Mouse (Mus musculus): ENCODE data around the gene Kif20b.

The Kif20b gene

DNA sequence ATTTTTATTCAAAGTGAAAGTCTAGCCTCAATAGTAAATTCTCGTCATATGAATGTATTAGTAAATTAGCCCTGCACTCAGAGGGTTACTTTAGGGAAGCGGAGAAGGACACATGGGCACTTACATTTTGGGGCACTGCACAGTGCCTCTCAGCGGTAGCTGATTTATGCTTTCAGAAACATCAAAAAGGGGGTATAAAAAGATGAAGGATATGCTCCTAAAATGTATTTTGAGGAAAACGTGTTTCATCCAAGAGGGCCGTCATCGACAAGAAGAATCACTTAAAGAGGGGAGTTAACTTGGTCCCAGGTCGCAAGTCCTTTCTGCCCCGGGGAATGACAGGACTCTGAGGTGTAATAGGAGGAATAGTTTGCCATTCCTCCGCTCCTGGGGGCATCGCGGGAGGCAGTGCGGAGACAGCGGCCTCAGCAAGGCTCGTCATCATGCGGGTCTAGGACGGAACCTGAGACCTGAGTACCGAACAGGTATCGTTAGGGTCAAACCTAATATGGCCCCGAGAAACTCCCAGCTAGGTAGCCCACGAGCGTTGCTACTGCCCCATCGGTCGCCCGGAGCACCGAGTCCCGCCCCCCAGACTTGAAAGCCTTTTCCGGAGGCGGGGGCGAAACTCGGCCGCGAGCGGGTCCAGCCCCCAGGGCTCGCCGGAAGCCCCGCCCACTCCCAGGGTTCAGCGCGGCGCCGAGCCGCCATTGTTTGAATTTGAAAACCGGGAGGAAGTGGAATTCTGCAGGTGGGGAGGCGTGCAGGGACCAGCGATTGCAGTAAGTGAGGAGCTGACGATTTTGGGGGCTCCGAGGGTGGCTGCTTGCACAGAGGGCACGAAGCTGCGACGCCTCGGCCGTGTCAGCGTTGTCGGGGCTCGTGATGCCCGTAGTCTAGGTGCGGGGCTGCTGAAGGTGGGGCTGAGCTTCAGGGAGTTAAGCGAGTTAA lies at the start of gene Kif20b:
Kif20b (plus strand) TSS at position 710 of the 951 bp plus-strand sequence.
- peak; percentile 93 for DNase-seq (ENCODE audit: low spot score)

DNA sequence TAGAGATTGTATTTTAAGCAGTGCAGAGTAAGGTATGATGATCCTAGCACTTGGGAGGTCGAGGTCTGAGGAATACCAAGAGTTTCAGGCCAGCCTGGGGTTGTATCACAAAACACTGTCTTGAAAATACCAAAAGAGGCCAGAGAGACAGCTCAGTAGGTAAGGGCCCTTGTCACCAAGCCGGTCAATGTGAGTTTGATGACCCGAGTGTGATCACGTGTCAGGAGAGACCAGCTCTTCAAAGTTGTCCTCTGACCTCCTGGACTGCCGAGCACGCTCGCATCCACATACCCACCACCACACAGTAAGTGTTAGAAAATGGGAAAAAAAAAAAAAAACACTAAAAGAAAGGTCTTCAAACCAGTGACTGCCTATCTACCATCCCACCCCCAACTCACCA lies 45.5 kb upstream of the Kif20b start:
- no peak for DNase-seq (ENCODE audit: low spot score)

DNA sequence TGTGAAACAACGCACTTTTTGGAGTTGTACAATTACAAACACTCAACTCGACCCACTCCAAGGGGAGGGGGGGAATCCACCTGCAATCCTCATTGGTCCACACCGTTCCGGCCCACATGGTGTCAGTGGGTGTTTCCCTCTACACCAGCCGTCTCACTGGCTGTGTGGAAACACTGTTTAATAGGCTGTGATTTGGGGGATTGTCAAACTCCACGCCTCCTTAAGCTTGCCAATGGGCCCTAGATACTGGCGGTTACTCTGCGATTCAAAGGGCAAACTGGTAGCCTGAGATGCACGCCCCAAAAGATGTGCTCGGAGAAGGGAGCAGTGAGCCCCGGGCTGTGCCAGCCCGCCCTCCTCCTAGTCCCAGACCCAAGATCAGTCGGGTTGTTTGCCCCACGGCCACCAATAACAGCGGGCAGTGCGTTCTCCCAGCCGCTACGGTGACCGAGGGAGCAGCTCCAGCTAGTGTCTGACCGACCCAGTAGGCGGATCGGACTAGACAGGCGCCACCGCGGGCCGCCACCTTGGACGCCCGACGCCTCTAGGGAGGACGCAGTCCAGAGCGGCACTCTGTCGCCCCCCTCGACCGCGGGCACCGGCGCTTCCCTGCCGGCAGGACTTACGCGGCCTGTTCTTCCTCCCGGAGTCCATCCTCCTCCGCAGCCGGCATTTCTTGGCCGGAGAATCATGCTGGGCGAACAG lies 44.1 kb upstream of the Kif20b start:
- peak; percentile 88 for DNase-seq (ENCODE audit: low spot score)

DNA sequence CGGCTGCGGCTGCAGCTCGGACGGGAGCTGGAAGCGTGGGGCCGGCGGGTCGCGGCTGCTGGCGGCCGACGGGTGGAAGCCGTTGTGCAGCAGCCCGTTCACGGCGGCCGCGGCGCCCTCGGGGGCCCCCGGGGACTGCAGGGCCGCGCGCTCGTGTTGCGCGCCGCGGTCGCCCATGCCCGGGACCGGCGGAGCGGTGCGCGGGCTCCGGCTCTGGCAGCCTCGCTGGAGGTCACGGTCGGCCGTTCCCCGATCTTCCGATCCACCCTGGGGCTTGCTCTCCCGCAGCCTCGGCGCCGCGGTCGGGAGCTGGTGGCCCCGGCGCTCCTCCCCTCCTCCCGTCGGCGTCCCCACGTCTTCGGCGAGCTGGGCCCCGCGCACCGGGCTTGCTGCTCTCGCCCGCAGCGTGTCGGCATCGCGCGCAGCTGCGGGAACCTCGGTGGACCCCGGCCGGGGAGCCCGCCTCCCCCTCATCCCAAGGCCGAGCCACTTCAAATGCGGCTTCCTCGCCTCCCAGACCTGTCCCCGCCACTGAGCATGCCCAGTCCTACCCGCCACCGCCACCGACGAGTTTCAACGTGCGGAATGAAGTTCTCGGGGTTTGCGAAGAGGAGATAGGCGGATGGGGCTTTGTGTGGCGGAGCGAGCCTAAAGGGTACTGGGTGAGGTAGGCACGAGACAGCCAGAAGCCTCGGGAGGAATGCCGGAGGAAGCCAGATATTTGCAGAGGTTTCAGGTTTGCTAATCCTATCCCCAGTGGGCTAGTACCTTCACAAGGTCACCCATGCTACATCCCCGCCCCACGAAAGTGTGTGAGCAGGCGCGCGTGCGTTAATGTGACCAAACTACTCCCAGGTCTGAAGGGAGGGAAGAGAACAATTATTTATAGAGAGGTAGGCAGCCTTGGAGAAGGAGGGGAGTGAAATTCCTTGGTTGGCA lies 43.3 kb upstream of the Kif20b start, which contains the start of gene Pank1:
Pank1 (minus strand) TSS at position 853 of the 939 bp plus-strand sequence.
- DNase-seq (ENCODE audit: low spot score), result peak; percentile 73

DNA sequence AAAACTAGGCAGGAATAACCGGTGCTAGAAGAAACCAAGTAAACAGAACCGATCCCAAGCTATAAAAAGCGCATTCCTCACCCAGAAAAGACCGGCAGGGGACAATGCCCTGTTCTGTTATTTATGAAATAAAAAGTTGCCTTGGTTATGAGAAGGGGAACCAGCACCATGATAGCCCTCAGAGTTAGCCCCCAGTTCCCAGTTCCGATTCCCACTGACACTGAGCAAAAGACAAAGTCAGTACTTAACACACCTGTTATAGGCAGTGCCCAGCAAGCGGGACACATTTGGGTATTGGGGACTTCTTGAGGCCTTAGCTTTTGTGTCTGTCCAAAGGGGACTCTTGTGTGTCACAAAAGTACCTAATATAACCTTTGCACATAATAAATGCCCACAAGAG lies 42.5 kb upstream of the Kif20b start:
- DNase-seq (ENCODE audit: low spot score), result no peak

DNA sequence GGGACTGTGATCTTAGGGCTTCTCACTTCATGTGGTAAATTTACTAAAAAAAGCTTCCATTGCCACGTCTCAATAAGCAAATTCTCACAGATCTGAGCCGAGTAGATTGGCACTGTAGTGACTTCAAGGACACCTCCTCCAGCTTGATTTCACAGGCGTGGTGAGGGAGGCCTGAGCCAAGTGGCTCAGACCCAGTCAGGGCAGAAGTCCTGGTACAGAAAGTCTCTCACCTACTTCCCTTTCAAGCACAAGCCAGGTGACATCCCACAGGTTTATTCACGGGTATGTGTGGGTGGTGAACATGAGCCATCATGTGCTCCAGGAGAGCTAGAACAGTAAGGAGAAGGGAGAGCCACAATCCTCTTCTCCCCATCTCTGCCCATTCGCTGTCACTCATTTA lies 41.0 kb upstream of the Kif20b start:
- no peak for DNase-seq (ENCODE audit: low spot score)

DNA sequence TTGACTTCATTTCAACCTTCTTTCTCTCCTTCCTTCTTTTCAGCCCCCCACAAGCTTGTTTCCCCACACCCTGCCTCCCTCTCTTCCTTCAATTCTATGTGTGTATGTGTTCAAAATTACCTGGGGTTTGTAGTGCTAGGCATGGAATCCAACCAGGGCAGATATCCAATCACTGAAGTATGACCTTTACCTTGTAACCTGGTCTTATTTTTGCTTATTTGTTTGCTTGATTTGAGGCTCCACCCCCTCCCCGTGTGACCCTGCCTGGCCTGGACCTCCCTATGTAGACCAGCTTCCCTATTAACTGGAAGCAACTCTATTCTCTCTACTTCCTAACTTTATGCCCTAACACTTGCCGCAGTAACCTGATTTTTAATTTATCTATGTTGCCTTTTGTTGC lies 39.7 kb upstream of the Kif20b start:
- no peak for DNase-seq (ENCODE audit: low spot score)

DNA sequence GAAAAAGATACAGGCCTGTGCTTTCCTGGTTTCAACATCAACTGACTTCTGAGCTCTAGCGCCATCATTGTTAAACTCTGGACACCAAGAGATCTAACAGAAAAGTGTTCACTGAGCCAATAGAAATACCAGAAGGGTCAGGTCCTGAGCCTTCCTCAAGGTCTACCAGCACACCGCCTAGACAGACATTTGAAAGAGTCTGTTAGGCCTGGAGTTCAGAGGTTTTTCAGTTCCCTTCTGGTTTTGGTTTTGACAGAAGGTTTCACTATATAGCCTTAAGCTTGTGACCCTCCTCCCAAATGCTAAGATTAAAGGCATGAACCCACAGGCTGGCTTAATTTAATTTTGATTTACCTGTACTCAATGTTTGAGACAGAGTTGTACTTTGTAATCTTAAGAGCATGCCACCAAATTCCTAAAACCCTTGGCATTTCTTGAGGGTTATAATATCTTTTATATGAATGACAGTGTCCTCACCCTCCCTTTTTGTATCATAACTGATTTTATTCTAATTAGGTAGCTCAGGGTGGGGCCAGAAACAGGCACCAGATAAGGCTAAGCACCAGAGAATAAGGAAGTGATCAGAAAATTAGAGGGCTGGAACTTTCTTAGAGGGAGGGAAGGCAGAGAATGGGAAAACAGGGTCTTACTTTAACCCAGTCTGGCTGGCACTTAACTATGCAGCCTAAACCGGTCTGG lies 38.5 kb upstream of the Kif20b start:
- no peak for DNase-seq (ENCODE audit: low spot score)

DNA sequence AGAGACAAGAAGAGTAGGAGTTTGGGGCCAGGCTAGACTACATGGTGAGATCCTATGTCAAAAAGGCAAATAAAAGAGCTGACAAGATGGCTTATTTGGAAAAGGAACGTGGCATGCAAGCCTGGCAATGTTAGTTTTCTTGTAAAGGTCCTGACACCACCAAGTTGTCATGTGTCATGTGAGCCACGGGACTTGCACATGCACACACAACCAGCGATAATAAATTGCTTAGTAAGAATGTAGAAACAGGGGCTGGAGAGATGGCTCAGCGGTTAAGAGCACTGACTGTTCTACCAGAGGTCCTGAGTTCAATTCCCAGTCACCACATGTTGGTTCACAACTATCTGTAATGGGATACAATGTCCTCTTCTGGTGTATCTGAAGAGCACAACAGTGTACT lies 35.8 kb upstream of the Kif20b start:
- DNase-seq (ENCODE audit: low spot score), result no peak

DNA sequence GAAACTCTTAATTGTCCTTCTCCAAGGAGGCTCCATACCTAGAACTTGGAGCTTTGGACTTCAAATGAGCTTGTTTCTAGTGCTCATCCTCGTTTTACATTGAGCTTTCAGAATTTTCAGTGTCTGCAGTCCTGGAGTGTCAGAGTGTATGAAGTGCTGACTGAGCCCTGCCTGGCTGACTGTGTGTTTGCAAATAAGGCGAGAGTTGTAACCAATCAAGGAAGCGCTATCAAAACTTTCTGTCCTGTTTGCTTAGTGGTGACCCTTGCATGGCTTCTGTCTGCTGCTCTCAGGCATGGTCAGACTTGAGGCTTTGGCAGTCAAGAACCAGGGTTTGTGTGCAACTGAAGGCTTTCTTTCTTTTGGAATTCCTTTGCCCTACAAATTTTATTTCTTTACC lies 31.2 kb upstream of the Kif20b start:
- DNase-seq (ENCODE audit: low spot score), result no peak

DNA sequence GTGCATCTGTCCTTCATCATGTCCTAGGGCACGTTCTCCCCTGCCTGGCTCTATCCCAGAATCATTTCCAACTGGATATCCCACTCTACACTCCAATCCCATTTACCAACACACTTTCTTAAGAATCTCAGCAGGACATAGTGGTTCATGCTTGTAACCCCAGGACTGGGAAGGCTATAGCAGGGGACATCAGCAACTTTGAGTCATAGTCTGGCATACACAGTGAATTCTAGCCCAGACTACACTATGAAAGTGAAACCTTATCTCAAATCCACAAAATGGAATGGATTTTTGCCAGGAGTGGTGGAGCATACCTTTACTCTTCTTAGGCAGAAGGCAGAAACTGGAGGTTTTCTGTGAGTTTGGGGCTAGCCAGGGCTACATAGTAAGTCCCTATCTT lies 30.6 kb upstream of the Kif20b start:
- DNase-seq (ENCODE audit: low spot score), result no peak

DNA sequence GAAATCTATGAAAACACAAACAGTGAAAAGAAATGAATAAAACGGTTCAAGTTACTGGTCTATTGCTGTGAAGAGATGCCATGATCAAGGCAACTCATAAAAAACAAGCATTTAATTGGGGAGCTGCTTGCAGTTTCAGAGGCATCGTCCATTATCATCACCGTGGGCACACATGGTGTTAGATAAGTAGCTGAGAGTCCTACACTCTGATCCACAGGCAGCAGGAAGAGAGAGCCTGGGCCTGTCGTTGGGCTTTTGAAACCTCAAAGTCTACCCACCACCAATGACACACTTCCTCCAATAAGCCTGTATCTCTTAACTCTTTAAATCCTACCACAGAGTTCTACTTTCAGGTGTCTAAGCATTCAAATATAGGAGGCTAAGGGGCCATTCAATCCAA lies 27.1 kb upstream of the Kif20b start:
- DNase-seq (ENCODE audit: low spot score), result no peak

DNA sequence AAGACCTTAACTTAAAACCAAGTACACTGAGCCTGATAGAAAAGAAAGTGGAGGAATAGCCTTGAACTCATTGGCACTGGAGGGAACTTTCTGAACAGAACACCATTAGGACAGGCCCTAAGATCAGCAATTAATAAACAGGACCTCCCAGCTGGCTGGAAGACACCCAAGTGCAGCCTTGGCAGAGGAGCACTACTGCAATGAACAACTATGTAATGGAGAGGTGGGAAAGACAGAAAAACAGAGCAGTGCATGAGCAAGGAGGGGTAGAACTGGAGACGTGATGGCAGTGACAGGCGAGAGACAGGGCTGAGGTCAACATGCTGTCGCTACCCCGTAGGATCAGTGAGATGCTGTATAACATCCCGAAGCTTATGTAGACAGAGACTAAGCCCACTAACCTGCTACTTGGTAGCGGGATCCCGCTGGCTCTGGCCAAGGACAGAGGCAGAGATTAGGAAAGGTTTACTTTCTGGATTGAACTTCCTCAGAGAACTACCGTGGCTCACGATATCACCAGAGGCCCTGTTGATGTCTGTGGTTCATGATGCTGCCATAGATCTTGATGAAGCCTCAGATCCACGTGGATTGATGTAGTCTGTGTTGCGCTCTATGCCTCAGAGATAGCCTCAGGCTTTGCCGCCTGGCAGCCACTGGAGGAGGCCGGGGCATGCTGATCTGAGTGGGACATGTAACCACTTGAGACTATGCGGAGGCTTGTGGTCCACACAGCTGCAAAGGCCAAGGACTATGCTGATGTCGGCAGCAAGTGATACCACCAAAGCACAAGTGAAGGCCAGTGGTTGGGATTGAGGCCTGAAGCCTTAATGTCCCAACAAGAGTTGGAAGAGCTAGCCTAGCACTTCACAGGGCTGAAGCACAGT lies 24.8 kb upstream of the Kif20b start:
- no peak for DNase-seq (ENCODE audit: low spot score)

DNA sequence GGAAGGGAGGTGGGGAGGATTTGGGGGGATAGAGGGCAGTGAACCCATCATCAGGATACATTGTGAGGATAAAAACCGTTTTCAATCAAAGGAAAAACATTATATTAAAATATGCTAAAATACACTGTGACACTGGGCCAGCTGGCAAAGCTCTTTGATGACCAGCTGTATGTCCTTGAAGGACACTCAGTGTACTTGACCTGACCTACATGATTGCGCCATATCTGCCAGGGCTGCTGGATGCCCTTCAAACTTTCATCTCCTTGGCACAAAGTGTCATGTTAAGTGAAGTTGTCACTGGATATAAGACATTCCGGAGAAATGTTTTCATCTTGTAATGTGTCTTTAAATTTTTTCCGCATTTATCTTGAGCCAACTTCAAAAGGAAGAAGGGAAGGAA lies 23.2 kb upstream of the Kif20b start:
- DNase-seq (ENCODE audit: low spot score), result no peak

DNA sequence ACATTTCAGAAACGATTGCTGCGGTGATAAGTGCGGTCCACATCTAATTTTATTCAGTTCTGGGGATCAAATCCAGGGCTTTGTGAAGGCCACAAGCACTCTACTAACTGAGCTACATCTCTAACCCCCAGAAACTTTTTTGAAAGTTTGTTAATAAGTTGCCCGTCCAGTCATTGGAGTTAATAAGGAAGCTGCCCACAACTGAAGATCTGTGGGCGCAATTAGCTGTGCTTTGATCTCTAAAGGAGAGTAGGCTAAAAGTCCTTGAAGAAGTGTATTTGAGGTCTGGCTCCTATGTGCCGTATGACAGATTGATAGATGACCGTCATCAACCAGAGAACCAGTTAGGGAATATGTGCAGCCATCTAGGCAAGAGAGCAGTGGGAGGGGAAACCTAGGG lies 20.9 kb upstream of the Kif20b start:
- no peak for DNase-seq (ENCODE audit: low spot score)

DNA sequence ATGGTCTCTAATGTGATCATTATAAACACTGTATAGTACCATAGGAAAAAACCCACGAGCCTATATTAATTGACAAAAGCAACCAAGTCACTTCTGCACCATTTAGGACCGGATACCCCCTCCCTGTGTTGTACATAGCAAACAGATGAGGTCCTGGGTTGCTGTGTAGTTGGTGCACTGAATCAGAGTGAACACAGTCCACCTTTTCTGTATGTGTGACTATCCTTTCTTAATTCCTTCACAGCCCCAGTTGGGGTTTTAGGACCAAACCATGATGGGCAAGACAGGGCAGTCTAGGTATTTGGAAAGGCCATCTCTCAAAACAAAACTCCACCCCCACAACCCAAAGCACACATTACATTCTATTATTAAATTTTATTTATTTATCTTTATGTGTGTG lies 20.4 kb upstream of the Kif20b start:
- no peak for DNase-seq (ENCODE audit: low spot score)

DNA sequence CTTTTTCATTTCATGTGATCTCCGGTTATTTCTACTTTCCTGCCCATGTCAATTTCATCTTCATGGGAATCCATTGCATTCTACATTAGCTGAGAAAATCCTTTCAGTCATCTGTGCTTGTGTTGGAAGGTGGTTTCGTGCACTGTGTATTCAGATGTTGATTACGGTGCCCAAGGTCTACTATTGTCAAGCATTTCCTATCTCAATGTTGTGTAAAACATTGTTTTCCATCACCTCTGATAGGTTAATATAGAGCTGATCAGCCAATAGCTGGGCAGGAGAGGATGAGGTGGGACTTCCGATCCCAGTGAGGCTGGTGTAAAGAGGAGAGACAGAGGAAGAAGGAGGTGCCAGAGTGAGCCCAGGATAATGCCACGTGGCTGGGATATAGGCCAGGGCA lies 18.1 kb upstream of the Kif20b start:
- no peak for DNase-seq (ENCODE audit: low spot score)

DNA sequence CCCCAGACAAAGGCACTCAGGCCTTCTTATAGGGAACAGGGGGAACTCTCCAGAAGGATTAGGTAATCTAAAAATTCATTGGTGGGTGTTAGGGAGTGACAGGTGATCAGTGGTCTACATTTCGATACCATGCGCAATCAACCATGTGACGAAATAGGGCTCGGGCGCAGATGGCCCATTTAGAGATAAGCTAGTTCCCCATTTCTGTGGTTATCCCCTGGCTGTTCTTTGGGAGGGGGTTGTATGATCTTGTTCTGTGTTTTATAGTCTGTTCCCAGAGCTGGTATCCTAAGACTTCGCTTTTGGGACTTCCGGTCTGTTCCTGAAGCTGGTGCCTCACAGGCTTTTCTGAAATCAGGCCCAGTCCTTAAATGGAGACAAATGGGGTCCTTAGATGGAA lies 16.7 kb upstream of the Kif20b start:
- DNase-seq (ENCODE audit: low spot score), result no peak

DNA sequence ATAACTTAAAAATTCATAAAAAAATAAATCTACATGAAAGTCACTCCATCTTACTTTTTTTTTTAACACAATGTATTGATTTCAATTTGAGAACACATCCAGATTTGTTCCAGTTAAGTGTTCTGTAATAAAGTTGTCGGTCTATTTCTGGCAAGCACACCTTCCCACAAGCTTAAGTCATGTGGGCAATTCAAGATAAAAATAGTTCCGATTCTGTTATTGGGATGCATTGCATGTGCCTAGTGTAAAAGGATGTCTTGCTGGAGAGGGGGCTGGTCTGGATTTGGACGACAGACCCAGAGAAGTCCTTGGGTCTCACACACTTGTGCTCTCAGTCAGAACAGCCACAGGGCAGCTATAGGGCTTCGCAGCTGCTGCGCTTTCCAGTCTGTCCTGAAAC lies 15.4 kb upstream of the Kif20b start:
- no peak for DNase-seq (ENCODE audit: low spot score)

DNA sequence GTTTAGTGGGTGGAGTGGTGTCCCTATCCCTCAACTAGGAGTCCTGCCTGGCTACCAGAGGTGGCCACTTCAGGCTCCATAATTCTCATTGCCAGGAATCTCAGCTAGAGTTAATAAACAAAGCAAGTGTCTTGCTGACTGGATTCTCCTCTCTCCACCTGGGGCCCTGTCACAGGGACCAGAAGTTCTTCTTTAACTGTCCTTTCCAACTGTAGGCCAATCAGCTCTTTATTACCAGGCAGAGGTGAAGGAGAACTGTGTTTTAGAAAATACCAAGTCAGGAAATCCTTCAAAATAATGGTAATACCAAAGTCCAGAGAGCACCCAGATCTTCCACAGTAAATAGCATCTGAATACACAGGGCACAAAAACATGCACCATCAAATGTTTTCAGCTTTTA lies 9.8 kb upstream of the Kif20b start:
- no peak for DNase-seq (ENCODE audit: low spot score)

DNA sequence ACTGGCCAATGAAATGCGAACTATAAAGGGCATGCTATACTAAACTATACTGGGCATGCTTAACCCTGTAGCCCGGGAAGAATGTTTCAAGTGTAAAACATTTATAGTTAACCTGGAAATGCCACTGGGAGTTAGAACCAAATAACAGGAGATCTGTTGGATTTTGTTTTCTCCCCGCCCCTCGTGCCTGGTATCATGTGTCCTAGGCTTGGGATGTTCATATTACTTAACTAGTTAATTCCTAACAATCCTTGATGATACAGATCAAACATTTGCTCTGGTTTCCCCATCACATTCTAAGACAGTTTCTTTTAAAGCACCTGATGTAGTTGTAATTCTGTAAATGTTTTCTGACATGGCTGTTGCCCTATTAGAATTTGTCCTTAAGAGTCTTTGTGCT lies 2.1 kb upstream of the Kif20b start:
- DNase-seq (ENCODE audit: low spot score), result no peak
